Mouse (Mus musculus) right cerebral cortex, postnatal 10 days (tissue): ENCODE measurements around the gene Gbp8.
"Not testable (repeated sequence)": the region's sequence is repeated elsewhere in the genome, so short reads cannot be mapped to it uniquely, and the experiment has no call there.

Experiments used
- DNase-seq, 2 experiments: peaks; one replicate each; pipeline ENCODE4 v3.0.0; 2021; ENCODE audit warnings: low spot score in 2 of 2

Gbp8 gene

DNA sequence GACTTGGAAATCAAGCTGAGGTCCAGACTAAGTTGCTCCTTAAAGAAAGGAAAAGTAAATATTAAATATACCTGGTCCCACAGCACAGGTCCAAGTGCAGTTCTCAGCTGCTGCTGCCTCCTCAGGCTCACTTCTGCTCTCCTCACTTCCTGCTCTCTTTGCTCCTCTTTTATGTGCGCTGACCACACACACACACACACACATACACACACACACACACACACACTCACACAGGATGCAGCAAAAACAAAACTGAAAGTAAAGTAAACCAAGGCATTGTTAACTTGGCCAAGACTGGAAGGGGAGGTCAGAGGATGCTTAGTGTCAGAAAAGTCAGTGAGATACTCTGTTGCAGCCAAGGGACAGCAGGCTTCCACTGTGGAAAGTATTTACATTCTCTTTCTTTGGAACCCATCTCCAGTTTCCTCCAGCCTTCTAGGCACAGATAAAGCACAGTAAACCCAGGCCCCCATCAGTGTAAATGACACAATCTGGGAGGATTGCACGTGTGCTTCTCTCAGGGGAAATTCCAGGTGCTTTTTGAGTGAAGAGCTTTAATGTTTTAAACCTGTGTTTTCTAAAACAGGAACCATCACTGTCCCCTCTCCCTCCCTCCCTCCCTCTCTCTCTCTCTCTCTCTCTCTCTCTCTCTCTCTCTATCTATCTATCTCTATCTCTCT is at the start of gene Gbp8, which contains the start of the genes Gbp9 and Gbp4:
Gbp8 (minus strand) TSS at position 132 of the 680 bp plus-strand sequence.
Gbp9 (minus strand) TSS at position 131 of the 680 bp plus-strand sequence.
Gbp4 (minus strand) TSS at position 178 of the 680 bp plus-strand sequence.
- not testable (repeated sequence) for DNase-seq

DNA sequence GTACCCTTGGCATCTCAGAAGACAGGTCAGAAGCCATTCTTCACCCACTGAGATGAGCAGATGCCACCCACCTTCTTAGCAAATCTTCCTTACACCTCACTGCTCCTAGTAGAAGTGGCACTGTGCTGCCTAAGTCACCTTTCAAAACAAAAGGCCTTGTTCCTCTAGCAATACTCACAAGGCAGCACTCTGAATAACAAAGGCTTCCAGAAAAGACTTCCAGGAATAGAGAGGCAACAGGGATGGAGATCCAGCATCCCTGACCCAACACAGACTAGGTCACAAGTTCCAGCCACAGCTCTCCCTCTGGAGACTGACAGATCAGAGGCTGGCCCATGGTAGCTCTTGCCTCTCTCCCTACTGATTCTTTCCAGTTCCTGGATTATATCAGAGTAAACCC is 42.1 kb upstream of the Gbp8 start:
- no peak for DNase-seq

DNA sequence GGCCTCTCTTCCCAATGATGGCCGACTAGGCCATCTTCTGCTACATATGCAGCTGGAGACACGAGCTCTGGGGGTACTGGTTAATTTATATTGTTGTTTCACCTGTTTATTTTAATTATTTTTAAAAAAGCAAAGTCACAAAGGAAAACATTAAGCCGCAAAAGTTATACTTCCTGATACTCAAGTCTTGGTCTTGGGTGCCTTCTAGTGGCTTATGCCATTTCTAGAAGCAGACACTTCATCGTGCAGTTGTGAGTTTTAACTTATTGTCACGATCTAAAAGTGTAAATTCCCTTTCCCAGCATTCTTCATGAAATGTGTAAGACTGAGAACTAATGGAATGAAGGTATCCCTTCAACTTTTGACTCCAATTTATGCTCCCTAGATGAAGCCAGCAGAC is 17.2 kb upstream of the Gbp8 start:
- DNase-seq, result no peak

- no peak for DNase-seq
These were observed 14.7 kb upstream of the Gbp8 start for GRCm38 (mm10) chr5:105154049-105154448.

- DNase-seq, result not testable (repeated sequence)
These were observed 8.7 kb upstream of the Gbp8 start for GRCm38 (mm10) chr5:105148062-105148461.

DNA sequence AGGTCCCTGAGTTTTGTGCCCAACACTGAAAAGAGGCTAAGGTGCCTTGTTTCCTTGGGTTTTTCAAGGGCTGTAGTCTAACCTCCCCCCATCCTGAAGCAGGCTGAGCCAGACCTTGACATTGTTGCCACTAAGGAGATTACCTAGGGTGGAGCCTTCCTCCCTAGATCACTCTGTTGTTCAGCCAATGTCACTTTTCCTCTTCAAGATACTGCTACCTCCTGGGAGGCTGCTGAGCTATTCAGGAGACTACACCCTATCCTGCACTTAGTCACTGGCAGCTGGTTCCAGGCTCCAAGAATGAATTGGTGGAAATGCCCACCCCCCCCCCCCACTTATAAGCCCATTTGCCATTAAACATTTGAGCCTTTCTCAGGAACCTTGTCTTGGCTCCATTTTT is 7.1 kb upstream of the Gbp8 start:
- DNase-seq, result no peak

DNA sequence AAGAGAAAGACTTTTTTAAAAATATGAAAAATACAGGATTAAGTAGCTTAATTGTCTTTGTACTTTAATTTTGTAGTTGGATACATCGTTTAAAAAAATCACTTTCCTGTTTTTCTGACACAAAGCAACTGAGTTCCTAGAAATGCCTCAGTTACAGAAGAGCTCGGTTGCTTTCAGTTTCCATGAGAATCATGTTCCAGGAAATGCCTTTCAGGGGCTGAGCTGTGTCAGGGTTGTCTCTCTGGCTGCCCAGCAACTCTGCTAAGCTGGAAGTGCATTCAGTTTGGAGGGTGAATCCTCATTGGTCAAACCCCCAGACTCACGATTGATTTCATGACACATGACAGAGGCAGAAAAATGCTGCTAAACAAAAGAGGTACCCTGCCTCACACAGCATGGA is 6.4 kb upstream of the Gbp8 start:
- DNase-seq, result not testable (repeated sequence)

DNA sequence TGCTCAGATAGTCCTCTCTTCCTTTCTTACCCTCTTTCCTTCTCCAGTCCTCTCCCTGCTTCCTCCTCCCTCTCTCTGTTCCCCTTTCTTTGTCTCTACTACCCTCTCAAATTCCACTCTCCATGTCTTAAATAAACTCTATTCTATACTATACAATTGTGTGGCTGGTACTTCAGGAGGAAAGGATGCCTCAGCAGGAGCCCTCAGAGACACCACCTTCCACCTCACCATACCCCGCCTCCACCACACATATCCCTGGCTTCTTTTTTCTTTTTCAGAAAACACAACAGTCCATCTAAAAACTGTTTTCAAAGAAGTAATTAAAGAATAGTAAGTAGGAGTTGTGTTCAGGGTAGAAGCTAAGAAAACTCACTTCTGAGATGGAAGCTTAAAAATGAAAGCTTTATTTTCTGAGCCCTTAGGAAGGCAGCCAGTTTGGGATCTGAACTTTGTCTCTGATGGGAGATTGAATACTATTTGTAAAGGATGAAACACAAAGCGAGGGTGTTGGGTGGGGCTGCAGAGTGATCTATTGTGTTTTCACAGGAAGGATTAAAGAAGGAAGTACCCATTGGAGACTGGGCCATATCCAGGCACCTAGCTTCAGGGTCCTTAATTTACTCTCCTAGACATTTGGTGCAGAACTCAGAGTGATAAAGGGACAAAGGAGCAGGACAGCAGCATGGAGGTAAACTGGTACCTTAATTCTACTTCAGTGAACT is 910 bp upstream of the Gbp8 start:
- DNase-seq, result not testable (repeated sequence)

GRCm38 (mm10) chr5:105138906-105139305 is 434 bp downstream of the Gbp8 start:
- DNase-seq, result no peak

- not testable (repeated sequence) for DNase-seq
These were observed 2.5 kb downstream of the Gbp8 start for GRCm38 (mm10) chr5:105136706-105137304.

GRCm38 (mm10) chr5:105121731-105122130 is 17.6 kb downstream of the Gbp8 start:
- DNase-seq, result peak; percentile 50 to 54

GRCm38 (mm10) chr5:105115740-105116139 is 23.6 kb downstream of the Gbp8 start:
- DNase-seq, result no peak

GRCm38 (mm10) chr5:105114696-105115095 is 24.6 kb downstream of the Gbp8 start:
- no peak for DNase-seq

DNA sequence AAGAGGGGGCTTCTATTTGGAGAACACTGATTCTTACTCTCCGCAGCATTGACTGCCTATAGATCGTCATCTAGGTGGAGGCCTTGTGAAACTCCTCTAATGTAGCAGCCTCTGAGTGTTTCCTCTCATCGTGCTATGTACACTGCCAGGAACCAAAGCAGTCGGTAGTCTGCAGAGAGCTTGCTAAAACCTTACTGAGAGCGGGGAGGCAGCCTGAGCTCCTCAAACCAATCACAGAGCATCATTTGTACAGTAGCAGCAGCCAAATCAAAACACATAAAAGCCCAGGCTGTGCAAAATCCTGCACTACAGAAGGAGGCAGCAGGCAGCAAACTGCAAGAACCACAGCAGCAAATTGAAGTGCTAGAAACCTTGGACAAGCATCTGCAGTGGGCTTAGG is 25.7 kb downstream of the Gbp8 start:
- DNase-seq, result no peak

- peak; percentile 28 to 39 for DNase-seq
These were observed 29.0 kb downstream of the Gbp8 start for GRCm38 (mm10) chr5:105110271-105110852.

DNA sequence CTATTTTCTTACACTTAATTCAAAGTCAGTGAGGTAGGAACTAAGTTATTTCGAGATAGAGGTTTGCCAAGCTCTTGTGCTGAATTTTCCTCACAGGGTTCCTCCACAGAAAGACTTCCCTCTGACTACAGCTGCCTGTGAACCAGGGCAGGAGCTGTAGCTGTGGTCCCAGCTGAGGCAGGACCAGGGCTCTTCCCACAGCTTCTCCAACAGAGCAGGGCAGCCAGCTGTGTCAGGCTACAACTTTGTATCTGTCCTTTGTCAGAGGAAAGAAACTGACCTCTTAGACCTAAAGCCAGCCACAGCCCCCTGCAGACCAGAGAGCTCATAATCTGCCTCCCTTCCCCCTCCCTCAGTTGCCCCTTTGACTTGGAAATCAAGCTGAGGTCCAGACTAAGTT is 29.6 kb downstream of the Gbp8 start:
- DNase-seq, result not testable (repeated sequence)

GRCm38 (mm10) chr5:105105689-105106088 is 33.7 kb downstream of the Gbp8 start:
- DNase-seq, result not testable (repeated sequence)

DNA sequence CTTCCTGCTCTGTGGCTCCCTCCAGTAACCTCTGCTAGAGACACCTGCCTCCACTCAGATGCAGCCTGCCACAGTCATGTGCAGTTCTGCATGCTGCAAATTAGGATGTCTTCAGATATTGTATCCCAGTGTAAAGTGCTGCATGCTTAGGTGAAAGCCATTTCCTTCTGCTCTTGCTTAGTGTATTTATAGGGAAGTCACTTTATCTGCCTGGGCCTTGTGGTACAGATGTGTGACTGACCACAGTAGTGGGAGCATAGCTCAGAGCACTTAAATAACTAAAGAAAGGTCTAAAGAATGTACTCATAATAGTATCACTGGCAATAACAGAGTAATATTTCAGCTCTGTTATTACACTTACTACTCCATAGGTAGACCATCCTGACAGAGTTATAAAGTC is 57.4 kb downstream of the Gbp8 start:
- no peak for DNase-seq

- DNase-seq, result not testable (repeated sequence)
These were observed 71.0 kb downstream of the Gbp8 start for GRCm38 (mm10) chr5:105068356-105068755.

- DNase-seq, result not testable (repeated sequence)
These were observed 74.9 kb downstream of the Gbp8 start for GRCm38 (mm10) chr5:105064443-105064842.

GRCm38 (mm10) chr5:105063321-105063720 is 76.0 kb downstream of the Gbp8 start:
- DNase-seq, result no peak

- not testable (repeated sequence) for DNase-seq
These were observed 76.9 kb downstream of the Gbp8 start for GRCm38 (mm10) chr5:105062403-105062802.
